Mouse (Mus musculus): ENCODE data around the gene Atp8a2. TPM values are rescaled to one million over a fixed set of nuclear protein-coding genes. Genes with fewer than 3 reads are reported as not detected.

Gene Atp8a2
- total RNA-seq (2023), result 5.2 TPM

DNA sequence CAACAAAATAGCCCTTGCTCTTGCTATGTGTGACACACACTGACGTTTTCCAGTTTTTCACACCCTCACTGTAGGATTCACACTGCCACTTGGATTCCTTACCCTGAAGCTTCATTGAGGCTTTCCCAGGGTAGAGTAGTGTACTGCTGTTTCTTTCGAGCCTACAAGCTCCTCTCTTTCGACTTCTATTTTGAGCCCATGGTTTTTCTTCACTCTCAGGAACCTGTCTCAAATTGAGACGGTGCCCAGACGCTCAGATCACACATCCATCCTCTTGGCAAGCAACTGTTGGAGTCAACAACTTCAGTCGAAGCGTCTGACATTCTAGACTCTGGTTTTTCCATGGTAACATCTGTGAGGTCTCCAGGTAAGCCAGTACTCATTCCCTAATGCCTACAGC, at the start of gene Atp8a2:
Gene Atp8a2 (minus strand): TSS at position 296 of the 400 bp plus-strand sequence.

DNA sequence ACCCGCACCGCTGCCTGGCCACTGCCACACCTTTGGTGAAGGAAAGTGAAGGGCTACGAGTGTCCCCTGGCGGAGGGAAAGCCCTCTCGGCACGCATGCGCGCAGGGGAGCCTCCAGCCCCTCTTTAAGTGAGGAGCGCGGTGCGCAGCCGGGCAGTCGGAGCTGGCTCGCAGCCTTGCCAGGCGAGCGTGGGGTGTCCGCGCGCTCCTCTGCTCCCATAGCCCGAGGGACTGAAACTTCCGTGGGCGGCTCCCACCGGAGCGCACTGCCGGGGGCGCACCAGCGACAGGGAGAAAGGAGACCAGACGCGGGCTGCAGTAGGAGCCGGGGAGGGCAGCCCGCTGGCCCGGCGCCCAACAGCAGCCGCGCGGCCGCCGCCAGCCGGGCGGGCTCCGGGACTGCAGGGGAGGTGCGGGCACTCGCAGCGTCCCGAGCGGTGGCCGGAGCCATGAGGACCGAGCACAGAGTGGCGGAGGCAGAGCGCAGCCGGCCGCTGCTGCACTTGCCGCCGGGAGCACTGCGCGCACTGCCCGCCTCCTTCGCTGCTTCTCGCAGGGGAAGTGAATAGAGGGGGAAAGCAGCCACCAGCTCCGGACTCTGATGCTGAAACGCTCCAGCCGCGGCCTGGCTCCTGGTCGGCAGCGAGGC, 571.7 kb downstream of the Atp8a2 start, which contains the start of gene Shisa2:
Gene Shisa2 (plus strand): TSS at position 151 of the 648 bp plus-strand sequence.

DNA sequence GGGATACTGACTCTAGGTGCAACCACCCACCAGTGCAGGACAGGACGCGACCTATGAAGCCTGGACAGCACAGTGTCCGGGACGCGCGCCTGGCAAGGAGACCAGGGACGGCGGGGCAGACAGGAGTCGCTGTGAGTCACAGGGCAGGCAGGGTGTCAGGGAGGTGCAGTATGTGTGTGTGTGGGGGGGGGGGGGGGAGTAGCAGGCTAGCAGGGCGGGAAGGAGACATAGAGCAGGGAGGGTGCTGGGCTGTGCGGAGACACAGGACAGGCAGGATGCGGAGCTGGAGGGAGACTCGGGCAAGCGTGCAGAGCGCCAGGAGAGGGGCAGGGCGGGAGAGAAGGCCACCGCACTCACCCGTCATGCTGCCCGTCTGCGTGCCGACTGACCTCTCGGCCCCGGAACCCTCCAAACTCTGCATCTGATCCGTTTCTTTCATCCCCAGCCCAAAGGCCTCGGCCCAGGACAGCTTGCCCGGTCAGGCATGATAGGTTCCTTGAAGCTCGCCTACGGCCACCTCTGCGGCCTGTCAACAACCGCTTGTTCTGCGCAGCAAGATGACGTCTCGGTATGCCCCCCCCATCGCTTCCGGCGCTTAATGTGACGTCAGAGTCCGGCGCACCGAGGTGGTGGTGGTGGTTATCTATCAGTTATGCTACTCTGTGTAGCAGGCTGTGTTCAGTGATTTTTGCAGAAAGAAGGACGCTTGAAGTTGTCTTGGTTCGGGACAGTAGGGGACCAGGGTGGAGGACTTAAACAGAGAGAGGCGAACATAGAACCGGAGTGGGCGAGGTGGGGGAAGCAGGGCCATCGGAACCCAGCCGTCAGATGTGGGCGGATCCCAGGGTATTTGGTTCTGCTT, 599.4 kb downstream of the Atp8a2 start, which contains the start of gene Cdadc1:
Gene Cdadc1 (minus strand): TSS at position 562 of the 862 bp plus-strand sequence.

Other genes starting within 250 kb of the Atp8a2 start
- gene Nupl1, start 54.3 kb upstream of the Atp8a2 start, total RNA-seq (2023), result 0.21 TPM
- gene Gm49336, start 54.3 kb upstream of the Atp8a2 start, total RNA-seq (2023), result 65.9 TPM
- gene Mtmr6, start 68.0 kb upstream of the Atp8a2 start, total RNA-seq (2023), result 40.8 TPM
- not detected for gene Amer2, start 176.1 kb upstream of the Atp8a2 start, total RNA-seq (2023)

Data from CD8-positive naive resting alpha-beta T cell, adult 57 days (primary cell).